Mouse (Mus musculus) C2C12 (cell line): ENCODE data around the gene Depp1. TPM values are rescaled to one million over a fixed set of nuclear protein-coding genes. Genes with fewer than 3 reads are reported as not detected.

ENCODE experiments used
- H3K27me3 ChIP-seq: one replicate; pipeline ENCODE4 v1.6.1; 2011; ENCODE audit not compliant: control insufficient read depth, insufficient read depth, insufficient read length
- H3K36me3 ChIP-seq: one replicate; pipeline ENCODE4 v1.6.1; 2011; ENCODE audit not compliant: control insufficient read depth, insufficient read depth
- H3K4me3 ChIP-seq: one replicate; pipeline ENCODE4 v1.5.1; 2011; ENCODE audit warnings: mild to moderate bottlenecking, control low read depth; ENCODE audit not compliant: poor library complexity, insufficient read depth, severe bottlenecking
- H3K79me2 ChIP-seq: one replicate; pipeline ENCODE4 v1.6.1; 2011; ENCODE audit not compliant: control insufficient read depth, insufficient read depth
- H3K79me3 ChIP-seq: one replicate; pipeline ENCODE4 v1.6.1; 2011; ENCODE audit warnings: low read depth, control low read depth
- H3ac ChIP-seq: one replicate; pipeline ENCODE3; 2011; ENCODE audit warnings: low read depth; ENCODE audit not compliant: control insufficient read depth, insufficient read length
- CEBPB ChIP-seq: IDR thresholded peaks from one replicate; pipeline ENCODE4 v1.6.1; 2011; ENCODE audit warnings: low read depth, mild to moderate bottlenecking, control low read depth, moderate library complexity
- CTCF ChIP-seq: IDR thresholded peaks from one replicate; pipeline ENCODE4 v1.5.1; 2011; ENCODE audit not compliant: control insufficient read depth, insufficient read depth, insufficient read length
- FOSL1 ChIP-seq: IDR thresholded peaks from one replicate; pipeline ENCODE4 v1.8.0; 2011; ENCODE audit warnings: mild to moderate bottlenecking, low read length; ENCODE audit not compliant: poor library complexity, insufficient read depth, severe bottlenecking
- MAX ChIP-seq: IDR thresholded peaks from one replicate; pipeline ENCODE4 v1.6.1; 2011; ENCODE audit warnings: mild to moderate bottlenecking, control low read depth
- MYOD1 ChIP-seq: IDR thresholded peaks from one replicate; pipeline ENCODE4 v1.6.1; 2011; ENCODE audit warnings: low read depth; ENCODE audit not compliant: control insufficient read depth, insufficient read length
- MYOG ChIP-seq: IDR thresholded peaks from one replicate; pipeline ENCODE4 v1.6.1; 2011; ENCODE audit not compliant: control insufficient read depth, insufficient read length; ENCODE audit errors: extremely low read depth
- USF1 ChIP-seq: IDR thresholded peaks from one replicate; pipeline ENCODE4 v1.6.1; 2011; ENCODE audit warnings: low read depth, mild to moderate bottlenecking, control low read depth, moderate library complexity
- polyA plus RNA-seq: library from polyadenylated mRNA; unstranded; fragments of >200 nt; fragmentation: generic; extraction: Trizol; gene quantifications from one replicate; pipeline ENCODE4 v1.2.1, GENCODE M21; 2012; ENCODE audit warnings: missing spikeins

Depp1 gene
- polyA plus RNA-seq, 1 experiment = 0.46 TPM

DNA sequence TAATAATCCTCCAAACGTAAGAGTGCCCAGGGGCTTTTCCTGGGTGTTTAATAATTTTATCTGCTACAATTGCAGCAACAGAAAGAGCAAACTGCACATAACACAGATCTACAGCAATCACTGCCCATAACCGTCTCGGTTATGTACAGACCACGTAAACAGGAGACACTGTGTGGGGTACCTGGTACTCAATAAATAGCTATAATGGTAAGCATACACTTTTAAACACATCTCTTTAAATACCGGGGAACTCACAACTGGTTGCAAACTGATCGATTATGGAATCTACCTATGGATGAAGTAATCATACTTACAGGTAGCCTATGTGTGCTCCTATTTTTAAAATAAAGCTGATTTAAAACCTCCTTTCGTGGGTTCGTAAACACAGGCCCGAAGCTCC lies 22.3 kb upstream of the Depp1 start:
- Histone ChIP-seq H3K36me3 (no peaks in the 10 kb centered on the region), H3K4me3 (no peak overlapping the region), H3K79me2 (no peaks in the 10 kb centered on the region), H3ac (no peak overlapping the region), H3K79me3 (no peaks in the 10 kb centered on the region), H3K27me3 (no peaks in the 10 kb centered on the region)
- TF ChIP-seq FOSL1 (no peak), USF1 (no peak), CTCF (no peak), MYOG (no peak), MAX (no peak), CEBPB (no peak)

GRCm38 (mm10) chr6:116628539-116629171 lies 21.8 kb upstream of the Depp1 start, which contains the start of gene Zfp422:
Zfp422 (minus strand) TSS chr6:116628999.
- H3ac ChIP-seq = peak within 1 kb of the TSS; percentile 63

GRCm38 (mm10) chr6:116629766-116630165 lies 20.6 kb upstream of the Depp1 start:
- Histone ChIP-seq H3K36me3 (no peaks in the 10 kb centered on the region), H3ac (no peak overlapping the region), H3K27me3 (no peaks in the 10 kb centered on the region), H3K4me3 (no peak overlapping the region), H3K79me3 (no peaks in the 10 kb centered on the region), H3K79me2 (no peaks in the 10 kb centered on the region)
- TF ChIP-seq FOSL1 = no peak
- TF ChIP-seq MYOG = no peak
- TF ChIP-seq USF1 = no peak
- no peak for TF ChIP-seq MAX
- TF ChIP-seq MYOD1 = no peak
- no peak for TF ChIP-seq CTCF
- no peak for TF ChIP-seq CEBPB

More at GRCm38 (mm10) chr6:116628539-116629171, 21.8 kb upstream of the Depp1 start, which contains the start of gene Zfp422:
- TF ChIP-seq MYOD1 (no peak), FOSL1 (no peak), MAX (no peak), CEBPB (no peak), CTCF (no peak), USF1 (no peak), MYOG (no peak)
- no peaks in the 10 kb centered on the region for H3K79me3 ChIP-seq
- H3K4me3 ChIP-seq = peak within 1 kb of the TSS; percentile 14
- H3K27me3 ChIP-seq = no peaks in the 10 kb centered on the region
- no peaks in the 10 kb centered on the region for H3K79me2 ChIP-seq
- H3K36me3 ChIP-seq = no peaks in the 10 kb centered on the region

- Histone ChIP-seq H3K79me2 (no peaks in the 10 kb centered on the region), H3K4me3 (no peak overlapping the region), H3K79me3 (no peaks in the 10 kb centered on the region), H3K27me3 (no peaks in the 10 kb centered on the region), H3ac (no peak overlapping the region), H3K36me3 (no peaks in the 10 kb centered on the region)
- no peak for TF ChIP-seq MAX
- peak; percentile 16 for TF ChIP-seq CTCF
- no peak for TF ChIP-seq FOSL1
- TF ChIP-seq USF1 = no peak
- no peak for TF ChIP-seq MYOD1
- no peak for TF ChIP-seq MYOG
- no peak for TF ChIP-seq CEBPB
Measured at GRCm38 (mm10) chr6:116632129-116632528, 18.3 kb upstream of the Depp1 start.

DNA sequence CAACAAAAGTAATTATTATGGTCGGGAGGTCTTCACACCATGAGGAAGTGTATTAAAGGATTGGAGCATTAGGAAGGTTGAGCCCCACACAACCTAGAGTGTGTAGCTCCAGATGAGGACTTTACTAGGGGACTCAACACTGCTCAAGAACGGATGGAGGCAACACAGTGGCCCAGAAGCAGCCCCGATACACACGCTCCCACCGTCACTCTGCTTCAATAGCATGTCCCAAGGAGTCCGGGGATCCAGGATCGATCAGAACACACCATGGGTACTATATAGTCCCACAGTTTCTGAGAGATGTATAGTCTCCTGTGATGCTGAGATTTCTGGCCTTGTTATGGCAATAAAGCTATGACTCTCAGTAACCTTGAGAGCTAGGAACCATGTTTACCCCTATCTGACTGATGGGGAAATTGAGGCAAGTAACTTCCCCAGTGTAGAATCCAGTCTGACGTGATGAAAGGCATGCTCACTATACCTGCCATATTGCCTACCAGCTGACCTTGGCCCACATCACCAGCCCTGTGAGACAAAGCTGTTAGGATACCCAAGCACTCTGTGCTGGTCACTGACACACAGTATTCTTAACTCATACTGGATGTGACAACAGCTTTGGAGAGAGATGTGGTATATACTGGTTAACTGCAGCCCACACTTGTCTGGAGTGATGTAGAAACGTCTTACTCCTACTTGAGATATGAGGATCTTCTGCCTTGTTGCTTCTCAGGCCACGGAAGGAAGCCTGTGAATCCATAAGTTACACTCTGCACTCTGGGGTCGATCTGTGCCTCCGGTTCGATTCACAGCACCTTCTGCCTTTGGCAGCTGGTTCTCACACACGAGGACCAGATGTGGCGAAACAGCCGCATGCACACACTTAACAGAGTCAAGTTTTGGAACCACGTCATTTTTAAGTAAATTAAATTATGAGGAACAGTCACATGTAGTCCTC lies 16.4 kb upstream of the Depp1 start:
- no peaks in the 10 kb centered on the region for H3K79me2 ChIP-seq
- no peaks in the 10 kb centered on the region for H3K36me3 ChIP-seq
- no peaks in the 10 kb centered on the region for H3K79me3 ChIP-seq
- H3ac ChIP-seq = no peak overlapping the region
- TF ChIP-seq MYOG (no peak), MAX (no peak), FOSL1 (no peak), CEBPB (no peak), MYOD1 (no peak), USF1 (no peak), CTCF (no peak)
- H3K4me3 ChIP-seq = no peak overlapping the region
- H3K27me3 ChIP-seq = no peaks in the 10 kb centered on the region
